8 mouse cellular contexts compared by ENCODE assay signal in the genomic region with DNA sequence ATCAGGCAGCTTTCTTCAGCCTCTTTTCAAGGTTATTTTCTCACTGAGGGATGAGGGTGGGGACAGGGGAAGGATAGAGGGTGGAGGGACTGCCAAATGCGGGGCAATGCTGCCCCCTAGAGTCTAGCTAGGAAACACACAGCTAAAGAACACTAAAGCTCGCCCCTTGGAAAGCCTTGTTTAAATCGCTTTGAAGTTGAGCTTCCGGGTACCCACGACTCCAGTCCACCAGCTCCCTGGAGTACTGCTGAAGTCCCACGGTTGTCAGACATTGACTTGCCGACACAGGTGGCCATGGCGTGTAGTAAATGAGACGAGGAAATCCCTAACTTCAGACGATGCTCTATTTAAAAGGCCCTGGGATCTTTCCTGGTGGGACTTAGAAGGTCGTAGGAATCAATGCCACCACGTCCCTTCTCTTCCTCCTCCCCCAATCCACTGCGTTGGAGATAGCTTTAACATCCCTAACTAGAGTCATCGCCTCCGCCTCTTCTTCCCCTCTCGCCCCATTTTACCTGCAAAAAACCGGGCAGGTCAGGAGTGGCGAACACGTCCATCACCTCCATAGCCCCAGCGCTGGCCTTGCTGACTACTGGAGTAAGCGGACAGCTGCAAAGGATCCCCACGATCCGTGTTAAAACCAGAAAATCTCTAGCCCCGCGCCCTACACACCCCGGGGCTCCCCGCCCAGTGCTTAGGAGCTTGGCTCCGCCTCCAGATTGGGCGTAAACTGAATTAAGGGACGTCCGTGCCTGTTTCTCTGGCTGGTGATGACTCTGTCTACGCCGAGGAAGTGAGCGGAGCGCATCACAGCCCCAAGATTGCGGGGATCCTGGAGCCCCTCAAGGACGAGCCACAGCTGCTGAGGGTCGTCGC. TPM values are rescaled to one million over a fixed set of nuclear protein-coding genes. Genes with fewer than 3 reads are reported as not detected.
DNase-seq lines count a peak whose midpoint lies in the region; ATAC-seq lines count a peak whose summit lies in the region.

No protein-coding gene starts in this region.

- intact Hi-C loops in left cerebral cortex, postnatal 10 days (cut with DNase I): no loop called here

- peak; percentile 61 for ATAC-seq in megakaryocyte progenitor cell, adult 5-6 weeks (replicated peaks; ENCODE audit: poor library complexity)

- peak; percentile 91 for DNase-seq in ZHBTc4 (ENCODE audit: low read depth, low spot score)
- DNase-seq in cerebellum, postnatal 4 days (ENCODE audit: low spot score in 2 of 2): peak; percentile 34 to 46
- peak; percentile 64 to 66 for DNase-seq in gastrocnemius, adult 8-10 months (ENCODE audit: low spot score in 2 of 2)
- DNase-seq in induced T-regulatory cell, adult 2 months (ENCODE audit: low read depth): peak; percentile 96
- DNase-seq in left cerebral cortex, postnatal 10 days (ENCODE audit: extremely low spot score in 1 of 2, low spot score in 2 of 2): peak; percentile 69 to 81
- peak; percentile 83 to 86 for DNase-seq in right cerebral cortex, postnatal 10 days (ENCODE audit: low spot score in 2 of 2)
- DNase-seq in urinary bladder, postnatal 36 days (ENCODE audit: low spot score in 2 of 2): peak; percentile 79 to 82

RNA-seq across cellular contexts. Expression of gene Mrm1, which starts 1.0 kb away (rescaled TPM):
- 10 to 100 TPM in 1 of 4 experiments, 1 to 10 TPM in 3; 4.5 to 11.4 (median 8.4) TPM for total RNA-seq in gastrocnemius, adult 8-10 months (2022)
- 10 to 100 TPM; 18.1 to 21.7 TPM for total RNA-seq in left cerebral cortex, postnatal 10 days (2021)
- total RNA-seq in megakaryocyte progenitor cell, adult 5-6 weeks (2015): 6.9 and 7.6 TPM in 2 replicates
- total RNA-seq in megakaryocyte progenitor cell, adult 5-6 weeks (2017): 5.2 and 7.8 TPM in 2 replicates

RNA-seq across cellular contexts. Expression of gene Dhrs11, which starts 10.5 kb away (rescaled TPM):
- 10 to 100 TPM; 21.8 to 33.6 (median 26.3) TPM for total RNA-seq in gastrocnemius, adult 8-10 months (2022)
- total RNA-seq in left cerebral cortex, postnatal 10 days (2021): 1 to 10 TPM; 6.3 to 7.1 TPM
- total RNA-seq in megakaryocyte progenitor cell, adult 5-6 weeks (2015): 21.0 and 23.1 TPM in 2 replicates
- 14.7 and 20.1 TPM in 2 replicates for total RNA-seq in megakaryocyte progenitor cell, adult 5-6 weeks (2017)

RNA-seq across cellular contexts. Expression of gene Ggnbp2, which starts 52.3 kb away (rescaled TPM):
- total RNA-seq in gastrocnemius, adult 8-10 months (2022): 10 to 100 TPM; 31.1 to 45.3 (median 33.5) TPM
- total RNA-seq in left cerebral cortex, postnatal 10 days (2021): 10 to 100 TPM; 89.1 to 90.3 TPM
- 118 and 133 TPM in 2 replicates for total RNA-seq in megakaryocyte progenitor cell, adult 5-6 weeks (2015)
- total RNA-seq in megakaryocyte progenitor cell, adult 5-6 weeks (2017): 114 and 143 TPM in 2 replicates

Comparison
In these comparisons a context has a peak if more than half of its experiments do, and no peak if none do; other contexts are left out.
1. Peak in every context shown above with its lines: DNase-seq and ATAC-seq.
2. DNase-seq: peak in every context shown above with its lines; median percentile 96 in induced T-regulatory cell, adult 2 months; 91 in ZHBTc4; 84 in right cerebral cortex, postnatal 10 days; 80 in urinary bladder, postnatal 36 days; 75 in left cerebral cortex, postnatal 10 days; 65 in gastrocnemius, adult 8-10 months; 40 in cerebellum, postnatal 4 days.